Mouse (Mus musculus) CH12.LX (cell line): ENCODE data around the gene Ldoc1. TPM values are rescaled to one million over a fixed set of nuclear protein-coding genes. Genes with fewer than 3 reads are reported as not detected.
A peak's percentile ranks its signal among the peaks of the same experiment; 100 is the strongest.

Experiments used
- DNase-seq: peaks from one replicate; pipeline ENCODE4 v3.0.0-alpha.2; 2013; ENCODE audit errors: extremely low read depth
- H3K27ac ChIP-seq: 2 replicates; pipeline ENCODE4 v1.5.1; 2012; ENCODE audit warnings: low read depth, mild to moderate bottlenecking, control low read depth, moderate library complexity; ENCODE audit not compliant: insufficient read depth
- H3K27me3 ChIP-seq: replicated peaks from 2 replicates; pipeline ENCODE3; 2012; ENCODE audit warnings: inconsistent platforms
- H3K36me3 ChIP-seq, 2 experiments: replicated peaks in 1 of 2; 2 replicates each; pipeline versions ENCODE3 to v1.6.1; 2012; ENCODE audit warnings: inconsistent platforms in 1 of 2, low read length in 1 of 2, mild to moderate bottlenecking in 1 of 2, mixed read lengths in 1 of 2, moderate library complexity in 1 of 2; ENCODE audit not compliant: control insufficient read depth in 1 of 2, insufficient read depth in 1 of 2
- H3K4me1 ChIP-seq, 2 experiments: 2 replicates each; pipeline ENCODE4 v1.6.1; 2012; ENCODE audit warnings: inconsistent platforms in 1 of 2, moderate library complexity in 1 of 2; ENCODE audit not compliant: insufficient read depth in 2 of 2, control insufficient read depth in 1 of 2
- H3K4me2 ChIP-seq: 2 replicates; pipeline ENCODE4 v1.6.1; 2012; ENCODE audit warnings: low read depth, mild to moderate bottlenecking, control low read depth; ENCODE audit not compliant: poor library complexity, insufficient read depth, severe bottlenecking
- H3K4me3 ChIP-seq, 3 experiments: fragments of 150-350 bp in 1 of 3; sonication (generic) in 1 of 3; replicated peaks in 1 of 3; 2 replicates each; pipeline versions ENCODE3 to v1.5.1; 2011 to 2012; ENCODE audit warnings: low read depth in 2 of 3, low read length in 2 of 3, mild to moderate bottlenecking in 2 of 3, moderate library complexity in 2 of 3, control low read depth in 1 of 3, improper control_type of control experiment in 1 of 3, inconsistent platforms in 1 of 3, mixed read lengths in 1 of 3; ENCODE audit not compliant: poor library complexity in 1 of 3
- H3K79me2 ChIP-seq: replicated peaks from 2 replicates; pipeline ENCODE4 v1.6.1; 2012; ENCODE audit warnings: mild to moderate bottlenecking, moderate library complexity; ENCODE audit not compliant: control insufficient read depth, poor library complexity, insufficient read depth, severe bottlenecking; ENCODE audit errors: extremely low read depth
- H3K9ac ChIP-seq: 2 replicates; pipeline ENCODE4 v1.6.1; 2012; ENCODE audit warnings: low read depth, mild to moderate bottlenecking, control low read depth, moderate library complexity; ENCODE audit not compliant: insufficient read depth
- H3K9me3 ChIP-seq: replicated peaks from 2 replicates; pipeline ENCODE3; 2012; ENCODE audit warnings: low read length, inconsistent platforms, mixed read lengths
- BHLHE40 ChIP-seq: IDR thresholded peaks from 2 replicates; pipeline ENCODE4 v1.6.1; 2011; ENCODE audit warnings: mild to moderate bottlenecking, low read depth, low read length, improper control_type of control experiment
- CHD2 ChIP-seq: IDR thresholded peaks from 2 replicates; pipeline ENCODE4 v1.6.1; 2011; ENCODE audit warnings: low read length, improper control_type of control experiment
- CTCF ChIP-seq, 2 experiments: IDR thresholded peaks in 1 of 2; conservative IDR thresholded peaks in 1 of 2; 2 replicates each; pipeline ENCODE4 v1.5.1; 2011 to 2012; ENCODE audit warnings: low read depth in 2 of 2, low read length in 2 of 2, improper control_type of control experiment in 1 of 2, inconsistent platforms in 1 of 2, mild to moderate bottlenecking in 1 of 2, moderate library complexity in 1 of 2
- ETS1 ChIP-seq: conservative IDR thresholded peaks from 2 replicates; pipeline ENCODE4 v1.6.1; 2012; ENCODE audit warnings: low read depth, mild to moderate bottlenecking, inconsistent platforms, low read length, improper control_type of control experiment, moderate library complexity
- GABPA ChIP-seq: IDR thresholded peaks from 2 replicates; pipeline ENCODE4 v1.6.1; 2012; ENCODE audit warnings: low read depth, low read length, improper control_type of control experiment, inconsistent platforms; ENCODE audit not compliant: insufficient replicate concordance
- HCFC1 ChIP-seq: IDR thresholded peaks from 2 replicates; pipeline ENCODE4 v1.6.1; 2012; ENCODE audit warnings: low read depth, mild to moderate bottlenecking, inconsistent platforms, low read length, improper control_type of control experiment
- IRF4 ChIP-seq: IDR thresholded peaks from 2 replicates; pipeline ENCODE4 v1.6.1; 2014; ENCODE audit warnings: low read depth, mild to moderate bottlenecking, inconsistent platforms, low read length, improper control_type of control experiment
- JUN ChIP-seq: IDR thresholded peaks from 2 replicates; pipeline ENCODE4 v1.6.1; 2011; ENCODE audit warnings: low read depth, mild to moderate bottlenecking, low read length, improper control_type of control experiment, moderate library complexity; ENCODE audit not compliant: insufficient read depth
- KAT2A ChIP-seq: IDR thresholded peaks from 2 replicates; pipeline ENCODE4 v1.6.1; 2012; ENCODE audit warnings: low read length, improper control_type of control experiment, inconsistent platforms; ENCODE audit not compliant: insufficient replicate concordance
- MAFK ChIP-seq: IDR thresholded peaks from 2 replicates; pipeline ENCODE4 v1.6.1; 2011; ENCODE audit warnings: low read length, improper control_type of control experiment; ENCODE audit not compliant: insufficient replicate concordance
- MAZ ChIP-seq: IDR thresholded peaks from 2 replicates; pipeline ENCODE4 v1.6.1; 2012; ENCODE audit warnings: low read depth, mild to moderate bottlenecking, inconsistent platforms, low read length, improper control_type of control experiment, moderate library complexity
- MXI1 ChIP-seq: IDR thresholded peaks from 2 replicates; pipeline ENCODE4 v1.6.1; 2011; ENCODE audit warnings: mild to moderate bottlenecking, low read depth, low read length, improper control_type of control experiment
- MYC ChIP-seq: IDR thresholded peaks from 2 replicates; pipeline ENCODE4 v1.6.1; 2011; ENCODE audit warnings: low read depth, mild to moderate bottlenecking, improper control_type of control experiment, low read length
- POLR2A ChIP-seq: IDR thresholded peaks from 2 replicates; pipeline ENCODE4 v1.6.1; 2011; ENCODE audit warnings: low read depth, mild to moderate bottlenecking, improper control_type of control experiment, low read length
- RAD21 ChIP-seq: IDR thresholded peaks from 2 replicates; pipeline ENCODE4 v1.6.1; 2011; ENCODE audit warnings: low read depth, mild to moderate bottlenecking, low read length, improper control_type of control experiment, moderate library complexity
- SMC3 ChIP-seq: IDR thresholded peaks from 2 replicates; pipeline ENCODE4 v1.6.1; 2011; ENCODE audit warnings: low read depth, low read length, improper control_type of control experiment
- TBP ChIP-seq: conservative IDR thresholded peaks from 2 replicates; pipeline ENCODE4 v1.6.1; 2011; ENCODE audit warnings: low read depth, low read length, improper control_type of control experiment
- TCF12 ChIP-seq: IDR thresholded peaks from 2 replicates; pipeline ENCODE4 v1.6.1; 2014; ENCODE audit warnings: low read depth, mild to moderate bottlenecking, inconsistent platforms, low read length, improper control_type of control experiment
- USF1 ChIP-seq: IDR thresholded peaks from 2 replicates; pipeline ENCODE4 v1.6.1; 2014; ENCODE audit warnings: low read depth, mild to moderate bottlenecking, inconsistent platforms, low read length, improper control_type of control experiment
- USF2 ChIP-seq: conservative IDR thresholded peaks from 2 replicates; pipeline ENCODE4 v1.6.1; 2011; ENCODE audit warnings: low read depth, low read length, improper control_type of control experiment
- ZC3H11A ChIP-seq: IDR thresholded peaks from 2 replicates; pipeline ENCODE4 v1.6.1; 2012; ENCODE audit warnings: low read depth, mild to moderate bottlenecking, inconsistent platforms, low read length, improper control_type of control experiment
- dilution Hi-C: fragments of 300-500 bp; cut with MboI; formaldehyde crosslinking; loops from 2 replicates; pipeline ENCODE4 v1.14.3; 2020; ENCODE audit warnings: low sequenced_read_pairs; ENCODE audit not compliant: extremely low pct_unique_long_range_greater_than_20kb, extremely low pct_ligation_motif_present
- in situ Hi-C: fragments of 300-500 bp; cut with MboI; formaldehyde crosslinking; loops from 3 replicates; pipeline ENCODE4 v1.14.3; 2019; ENCODE audit warnings: low sequenced_read_pairs, low pct_ligation_motif_present, low pct_unique_long_range_greater_than_20kb, mixed read lengths
- polyA plus RNA-seq: library from polyadenylated mRNA; unstranded; fragments of >175 nt; gene quantifications from 2 replicates; pipeline ENCODE4 v1.2.1, GENCODE M21; 2012; ENCODE audit warnings: low read depth; ENCODE audit not compliant: insufficient read length
- total RNA-seq, 2 experiments: library from RNA; depleted of rRNA; stranded (reverse); fragments of 300-350 nt in 1 of 2; fragments of >200 nt in 1 of 2; gene quantifications; 2 replicates each; pipeline ENCODE4 v1.2.3; 2012 to 2014

Gene Ldoc1
- total and polyA plus RNA-seq, 3 experiments, result not detected

DNA sequence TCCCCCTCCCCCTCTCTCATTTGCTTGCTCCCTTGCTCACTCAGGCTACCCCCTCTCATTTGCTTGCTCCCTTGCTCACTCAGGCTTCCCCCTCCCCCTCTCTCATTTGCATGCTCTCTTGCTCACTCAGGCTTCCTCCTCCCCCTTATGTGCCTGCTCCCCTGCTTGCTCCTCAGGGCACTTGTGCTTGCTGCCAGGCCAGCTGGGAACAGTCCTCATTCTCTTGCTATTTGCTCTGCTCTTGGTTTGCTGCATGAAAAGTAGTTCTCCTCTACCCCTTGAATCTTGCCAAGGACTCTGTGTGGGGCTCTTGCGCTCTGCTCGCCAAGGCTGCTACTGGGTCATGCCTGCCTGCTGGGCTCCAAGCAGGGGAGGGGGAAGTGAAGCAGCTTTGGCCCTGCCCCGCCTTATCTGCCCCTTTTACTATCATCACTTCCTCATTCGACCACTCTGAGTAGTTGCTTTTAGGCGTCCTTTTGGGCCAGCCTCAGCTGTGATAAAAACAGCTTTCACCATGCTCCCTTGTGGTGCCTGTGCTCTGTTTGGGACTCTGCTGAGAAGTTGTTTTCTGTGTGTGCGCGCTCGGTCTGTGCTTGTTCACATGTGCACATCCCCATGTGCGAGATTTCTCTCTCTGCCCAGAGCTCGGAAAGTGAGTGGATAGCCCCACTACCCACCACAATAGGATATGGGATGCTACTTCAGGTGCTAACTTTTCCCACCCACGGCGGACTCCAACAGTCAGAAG, 13.2 kb downstream of the Ldoc1 start:
- Histone ChIP-seq H3K27ac (peak overlapping the region; percentile 90), H3K9ac (no peak overlapping the region; the same call in 1 of the 2 replicates), H3K79me2 (no peaks in the 10 kb centered on the region), H3K9me3 (peaks cover 19% of the 10 kb centered on the region), H3K4me3 (peak overlapping the region in 1 of 3 experiments; percentile 41), H3K36me3 (no peaks in the 10 kb centered on the region), H3K4me1 (peaks cover 0 to 3% of the 10 kb centered on the region in 2 experiments; a peak in 1 of 4 replicates), H3K27me3 (no peaks in the 10 kb centered on the region), H3K4me2 (peak overlapping the region; percentile 36; the same call in 1 of the 2 replicates)
- in situ Hi-C loops, result no loop called here
- DNase-seq, result peak; percentile 12
- TF ChIP-seq ETS1, result no peak
- TF ChIP-seq SMC3, result no peak
- TF ChIP-seq BHLHE40, result no peak
- no peak for TF ChIP-seq ZC3H11A
- TF ChIP-seq GABPA, result no peak
- peak; percentile 34; the same call in 1 of the 2 replicates for TF ChIP-seq MAZ
- TF ChIP-seq USF2, result no peak
- peak; percentile 54; the same call in 1 of the 2 replicates for TF ChIP-seq CHD2
- TF ChIP-seq TBP, result no peak
- no peak for TF ChIP-seq MAFK
- TF ChIP-seq RAD21, result no peak
- dilution Hi-C loops, result no loop called here

GRCm38 (mm10) chrX:61723029-61723980, 14.0 kb downstream of the Ldoc1 start:
- Histone ChIP-seq H3K79me2 (no peaks in the 10 kb centered on the region), H3K4me2 (peak overlapping the region; percentile 36; the same call in 1 of the 2 replicates)

More at GRCm38 (mm10) chrX:61723029-61723980, 14.0 kb downstream of the Ldoc1 start:
- in situ Hi-C loops, result no loop called here
- H3K4me3 ChIP-seq, result peak overlapping the region in 1 of 3 experiments; percentile 41
- no peak overlapping the region; the same call in 1 of the 2 replicates for H3K9ac ChIP-seq
- peak overlapping the region; percentile 90 for H3K27ac ChIP-seq
- H3K9me3 ChIP-seq, result peaks cover 19% of the 10 kb centered on the region
- peaks cover 0 to 3% of the 10 kb centered on the region in 2 experiments; a peak in 1 of 4 replicates for H3K4me1 ChIP-seq
- TF ChIP-seq CHD2 (no peak), TBP (no peak), USF1 (no peak), ETS1 (no peak), USF2 (no peak), MYC (no peak), POLR2A (no peak), TCF12 (no peak), GABPA (no peak), IRF4 (no peak), KAT2A (no peak), RAD21 (no peak; the same call in 1 of the 2 replicates), ZC3H11A (no peak), SMC3 (no peak), CTCF (conservative IDR thresholded peaks at IDR 0.05 in 1 of 2, IDR thresholded peaks at IDR 0.05 in 1 of 2; ENCODE audit: low read depth in 2 of 2, low read length in 2 of 2) (no peak; a peak in 1 of 4 replicates), MXI1 (no peak), HCFC1 (no peak), JUN (no peak)
- no peaks in the 10 kb centered on the region for H3K36me3 ChIP-seq
- dilution Hi-C loops, result no loop called here
- H3K27me3 ChIP-seq, result no peaks in the 10 kb centered on the region
- DNase-seq, result no peak
